Mouse (Mus musculus): ENCODE measurements around the gene Gm20379. TPM values are rescaled to one million over a fixed set of nuclear protein-coding genes. Genes with fewer than 3 reads are reported as not detected.
A peak's percentile ranks its signal among the peaks of the same experiment; 100 is the strongest.

Gm20379 gene
- total RNA-seq (2021) = not detected
- long read RNA-seq, experiment 1 = 0 reads
- long read RNA-seq, experiment 2 = 0 reads

- no peak within 1 kb of the TSS for H3K4me3 ChIP-seq
- TF ChIP-seq CTCF (conservative IDR thresholded peaks at IDR 0.05) = no peak
- H3K27ac ChIP-seq = no peak within 1 kb of the TSS
- no peak for DNase-seq (ENCODE audit: low spot score in 2 of 2)
Measured at GRCm38 (mm10) chr13:92305680-92306079, at the start of gene Gm20379. TSS of gene Gm20379 (plus strand) at chr13:92305980.

- no peak for DNase-seq (ENCODE audit: low spot score in 2 of 2)
- Histone ChIP-seq H3K27ac (no peak overlapping the region), H3K4me3 (no peak overlapping the region)
- TF ChIP-seq CTCF (conservative IDR thresholded peaks at IDR 0.05) = no peak
Measured at GRCm38 (mm10) chr13:92261329-92261728, 44.5 kb upstream of the Gm20379 start.

GRCm38 (mm10) chr13:92263566-92263965 lies 42.2 kb upstream of the Gm20379 start:
- DNase-seq (ENCODE audit: low spot score in 2 of 2) = no peak
- Histone ChIP-seq H3K4me3 (no peak overlapping the region), H3K27ac (no peak overlapping the region)
- no peak for TF ChIP-seq CTCF (conservative IDR thresholded peaks at IDR 0.05)

GRCm38 (mm10) chr13:92267076-92267475 lies 38.7 kb upstream of the Gm20379 start:
- Histone ChIP-seq H3K27ac (no peak overlapping the region), H3K4me3 (no peak overlapping the region)
- TF ChIP-seq CTCF (conservative IDR thresholded peaks at IDR 0.05) = peak; percentile 25
- no peak for DNase-seq (ENCODE audit: low spot score in 2 of 2)

- no peak for TF ChIP-seq CTCF (conservative IDR thresholded peaks at IDR 0.05)
- Histone ChIP-seq H3K4me3 (no peak overlapping the region), H3K27ac (no peak overlapping the region)
- DNase-seq (ENCODE audit: low spot score in 2 of 2) = no peak
Measured at GRCm38 (mm10) chr13:92274274-92275198, 31.2 kb upstream of the Gm20379 start.

GRCm38 (mm10) chr13:92275292-92275691 lies 30.5 kb upstream of the Gm20379 start:
- no peak for DNase-seq (ENCODE audit: low spot score in 2 of 2)
- TF ChIP-seq CTCF (conservative IDR thresholded peaks at IDR 0.05) = no peak
- H3K4me3 ChIP-seq = no peak overlapping the region
- H3K27ac ChIP-seq = no peak overlapping the region

- no peak for TF ChIP-seq CTCF (conservative IDR thresholded peaks at IDR 0.05)
- DNase-seq (ENCODE audit: low spot score in 2 of 2) = no peak
- H3K4me3 ChIP-seq = no peak overlapping the region
- H3K27ac ChIP-seq = no peak overlapping the region
Measured at GRCm38 (mm10) chr13:92277027-92277426, 28.8 kb upstream of the Gm20379 start.

- no peak for TF ChIP-seq CTCF (conservative IDR thresholded peaks at IDR 0.05)
- no peak overlapping the region for H3K4me3 ChIP-seq
- DNase-seq (ENCODE audit: low spot score in 2 of 2) = no peak
- peak overlapping the region; percentile 87 for H3K27ac ChIP-seq
Measured at GRCm38 (mm10) chr13:92291605-92292004, 14.2 kb upstream of the Gm20379 start.

GRCm38 (mm10) chr13:92293883-92294282 lies 11.9 kb upstream of the Gm20379 start:
- no peak for DNase-seq (ENCODE audit: low spot score in 2 of 2)
- no peak overlapping the region for H3K4me3 ChIP-seq
- H3K27ac ChIP-seq = no peak overlapping the region
- TF ChIP-seq CTCF (conservative IDR thresholded peaks at IDR 0.05) = no peak

- DNase-seq (ENCODE audit: low spot score in 2 of 2) = no peak
- TF ChIP-seq CTCF (conservative IDR thresholded peaks at IDR 0.05) = no peak
- Histone ChIP-seq H3K27ac (no peak overlapping the region), H3K4me3 (no peak overlapping the region)
Measured at GRCm38 (mm10) chr13:92296490-92296889, 9.3 kb upstream of the Gm20379 start.

- no peak for DNase-seq (ENCODE audit: low spot score in 2 of 2)
- no peak overlapping the region for H3K4me3 ChIP-seq
- TF ChIP-seq CTCF (conservative IDR thresholded peaks at IDR 0.05) = no peak
- H3K27ac ChIP-seq = no peak overlapping the region
Measured at GRCm38 (mm10) chr13:92297021-92297420, 8.8 kb upstream of the Gm20379 start.

- Histone ChIP-seq H3K27ac (no peak overlapping the region), H3K4me3 (no peak overlapping the region)
- no peak for TF ChIP-seq CTCF (conservative IDR thresholded peaks at IDR 0.05)
- no peak for DNase-seq (ENCODE audit: low spot score in 2 of 2)
Measured at GRCm38 (mm10) chr13:92299522-92299921, 6.3 kb upstream of the Gm20379 start.

GRCm38 (mm10) chr13:92301754-92302153 lies 4.0 kb upstream of the Gm20379 start:
- no peak for DNase-seq (ENCODE audit: low spot score in 2 of 2)
- no peak overlapping the region for H3K4me3 ChIP-seq
- H3K27ac ChIP-seq = no peak overlapping the region
- TF ChIP-seq CTCF (conservative IDR thresholded peaks at IDR 0.05) = no peak

- peak in 1 of 2 experiments; percentile 16 for DNase-seq (ENCODE audit: low spot score in 2 of 2)
- no peak overlapping the region for H3K27ac ChIP-seq
- TF ChIP-seq CTCF (conservative IDR thresholded peaks at IDR 0.05) = no peak
- no peak overlapping the region for H3K4me3 ChIP-seq
Measured at GRCm38 (mm10) chr13:92302466-92302865, 3.3 kb upstream of the Gm20379 start.
